Mouse (Mus musculus) spleen, embryonic (tissue): ENCODE data around the gene Lmtk3.

Experiments used
- CTCF ChIA-PET: fragments of 350-600 bp; sonication (Branson Sonifier 250); formaldehyde crosslinking; loops from one replicate; lab custom pipeline; 2022; lab: Charles Lee

Lmtk3 gene

GRCm38 (mm10) chr7:45802551-45802950 lies 19.0 kb downstream of the Lmtk3 start:
- CTCF ChIA-PET = no interaction called here

- CTCF ChIA-PET = no interaction called here
Observed at GRCm38 (mm10) chr7:45805941-45806340, 22.4 kb downstream of the Lmtk3 start.

- CTCF ChIA-PET = interaction anchor here (0.7 kb wide), 1 partner anchor 25 kb away, joined by 10 read pairs; no protein-coding TSS in a partner anchor
Observed at GRCm38 (mm10) chr7:45808471-45808870, 24.9 kb downstream of the Lmtk3 start.

DNA sequence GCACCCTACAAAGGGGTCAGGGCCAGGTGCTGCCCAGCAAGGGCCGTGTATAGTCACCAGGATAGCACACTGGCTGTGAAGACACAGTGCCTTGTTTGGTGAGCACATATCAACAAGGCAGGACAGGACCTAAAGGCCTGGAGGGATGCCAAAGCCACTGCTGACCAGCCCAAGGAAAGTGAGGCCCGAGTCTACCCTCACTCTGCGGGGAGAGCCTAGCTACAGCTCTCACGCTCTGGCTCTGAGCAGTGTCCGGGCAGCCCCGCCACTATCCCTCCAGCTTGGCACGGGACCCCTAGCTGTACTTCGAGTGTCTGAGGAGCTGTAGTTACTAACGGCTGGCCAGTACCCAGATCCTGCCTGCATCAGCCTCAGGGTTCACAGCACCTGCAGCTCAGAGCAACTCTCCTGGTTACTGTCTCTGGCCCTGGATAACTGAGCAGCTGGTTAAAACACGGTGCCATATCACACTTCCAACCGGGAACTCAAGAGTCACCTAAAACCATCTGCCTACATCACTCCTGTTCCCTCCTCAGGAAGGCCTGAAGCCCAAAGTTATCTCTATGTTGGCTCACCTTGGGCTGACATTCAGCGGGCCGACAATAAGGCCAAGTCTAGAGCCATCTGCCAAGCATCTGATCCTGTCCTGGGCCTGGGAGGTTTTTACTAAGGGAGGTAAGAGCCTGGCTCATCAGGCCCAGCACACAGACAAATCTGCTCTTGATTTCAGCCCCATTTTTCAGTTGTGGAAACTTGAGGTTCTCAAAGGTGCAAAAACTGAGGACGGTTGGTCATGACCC lies 25.9 kb downstream of the Lmtk3 start:
- CTCF ChIA-PET = no interaction called here

DNA sequence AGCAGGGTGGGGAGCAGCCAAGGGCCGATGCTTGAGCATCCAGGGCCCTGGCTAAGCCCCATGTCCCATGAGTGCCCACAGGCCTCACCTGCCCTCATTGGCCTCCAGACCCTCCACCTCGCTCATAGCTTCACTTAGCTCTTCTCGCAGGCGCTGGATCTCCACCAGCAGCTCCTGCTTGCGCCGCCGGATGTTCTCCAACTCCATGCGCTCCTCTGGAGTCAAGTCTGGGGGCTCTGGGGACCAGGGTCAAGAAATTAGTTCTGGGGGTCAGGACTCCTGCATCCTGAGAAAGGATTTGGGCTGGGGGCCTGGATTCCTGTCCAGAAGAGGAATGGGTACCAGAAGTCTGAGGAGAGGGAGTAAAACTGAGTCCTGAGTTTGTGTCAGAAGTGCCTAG lies 29.4 kb downstream of the Lmtk3 start:
- CTCF ChIA-PET = no interaction called here

GRCm38 (mm10) chr7:45813787-45814779 lies 30.5 kb downstream of the Lmtk3 start, which contains the start of gene Cyth2:
Gene Cyth2, minus strand, starts transcription at chr7:45814581.
- CTCF ChIA-PET = interaction anchor here (0.6 kb wide), 1 partner anchor 48 kb away, joined by 3 read pairs; no protein-coding TSS in a partner anchor

GRCm38 (mm10) chr7:45814841-45815240 lies 31.3 kb downstream of the Lmtk3 start:
- CTCF ChIA-PET = interaction anchor here (0.6 kb wide), 1 partner anchor 48 kb away, joined by 3 read pairs; no protein-coding TSS in a partner anchor

DNA sequence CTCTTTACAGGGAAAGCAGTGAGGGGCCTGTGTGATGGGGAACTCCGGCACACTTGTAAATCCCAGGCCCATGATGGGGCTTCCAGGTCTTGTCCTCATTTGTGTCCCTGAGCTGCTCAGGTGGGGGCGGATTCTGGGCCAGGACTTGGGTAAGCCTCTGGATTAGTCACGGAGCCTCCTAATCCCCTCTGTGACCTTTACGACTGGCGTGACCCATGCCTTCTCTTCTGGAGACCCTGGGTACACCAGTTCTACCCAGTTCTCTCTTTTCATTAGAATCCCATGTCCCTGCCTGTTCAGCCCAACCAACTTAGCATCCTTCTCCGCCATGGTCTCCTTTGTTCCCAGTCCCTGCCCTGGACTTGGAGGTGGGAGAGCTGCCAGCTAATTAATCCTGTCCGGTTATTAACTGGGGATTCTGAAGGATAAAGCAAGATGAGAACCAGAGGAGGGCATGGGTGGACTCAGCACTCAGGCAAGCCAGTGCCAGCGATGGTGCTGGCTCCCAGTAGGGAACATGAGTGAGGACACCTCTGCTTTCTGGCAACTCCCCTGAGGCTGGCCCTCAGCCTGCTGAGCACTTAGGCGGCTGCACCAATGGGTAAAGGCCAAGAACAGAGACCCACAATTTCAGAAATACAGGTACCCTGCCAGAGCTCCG lies 31.9 kb downstream of the Lmtk3 start:
- CTCF ChIA-PET = no interaction called here

DNA sequence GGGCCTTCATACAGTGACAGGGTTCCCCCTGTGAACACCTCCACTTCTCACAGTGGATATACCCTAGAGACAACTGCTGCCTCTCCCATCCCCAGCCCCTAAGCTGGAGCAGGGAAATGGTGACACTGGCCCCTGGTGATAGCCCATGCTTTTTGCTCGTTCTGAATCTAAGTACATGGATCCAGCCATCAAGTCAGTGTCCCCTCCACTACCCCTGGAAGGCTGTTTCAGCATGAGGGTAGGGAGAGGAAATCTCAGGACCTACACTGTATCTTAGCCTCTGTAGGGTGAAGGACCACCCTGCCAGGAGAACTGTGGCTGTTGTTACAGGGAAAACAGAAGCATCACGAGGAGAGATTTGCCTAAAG lies 32.4 kb downstream of the Lmtk3 start:
- CTCF ChIA-PET = interaction anchor here (0.5 kb wide), 1 partner anchor 37 kb away, joined by 3 read pairs; no protein-coding TSS in a partner anchor

GRCm38 (mm10) chr7:45819843-45820242 lies 36.3 kb downstream of the Lmtk3 start:
- CTCF ChIA-PET = no interaction called here

DNA sequence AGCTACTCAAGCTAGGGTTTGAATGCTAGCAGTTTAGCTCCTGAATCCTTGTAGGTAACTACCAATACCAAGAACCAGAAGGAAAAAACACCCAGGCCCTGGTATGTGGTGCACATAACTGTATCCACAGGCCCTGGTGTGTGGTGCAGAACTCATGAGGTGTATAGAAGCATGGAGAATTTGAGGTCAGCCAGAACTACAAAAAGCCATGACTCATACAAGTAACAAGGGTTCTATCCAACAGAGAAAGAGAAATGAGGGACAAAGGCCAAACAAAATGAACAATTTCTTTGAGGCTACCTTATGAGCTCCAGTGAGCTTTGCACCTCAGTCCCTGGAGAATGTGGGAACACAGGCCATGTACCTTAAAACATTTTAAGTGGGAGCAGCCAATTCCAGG lies 37.4 kb downstream of the Lmtk3 start:
- CTCF ChIA-PET = no interaction called here

GRCm38 (mm10) chr7:45824598-45824997 lies 41.1 kb downstream of the Lmtk3 start, which contains the start of gene Kcnj14:
Gene Kcnj14, minus strand, starts transcription at chr7:45824782.
- CTCF ChIA-PET = no interaction called here

DNA sequence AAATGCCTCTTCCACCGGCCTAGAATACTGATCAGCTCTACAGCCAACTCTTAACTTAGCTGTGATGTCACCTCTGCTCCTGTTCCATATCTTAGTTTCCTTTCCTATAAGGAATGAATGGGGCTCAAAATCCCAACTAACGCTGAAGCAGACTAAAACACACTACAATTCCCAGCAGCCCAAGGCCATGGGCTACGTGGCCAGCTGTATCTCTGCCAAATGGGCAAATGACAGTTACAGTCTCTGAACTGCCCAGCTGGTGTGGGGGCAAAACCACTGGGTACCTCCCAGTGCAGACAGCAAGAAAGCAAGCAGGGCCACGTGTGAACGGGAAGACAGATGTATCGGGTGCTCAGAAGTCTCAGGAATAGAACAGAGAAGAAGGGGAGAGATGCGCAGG lies 43.1 kb downstream of the Lmtk3 start:
- CTCF ChIA-PET = no interaction called here

GRCm38 (mm10) chr7:45830427-45831127 lies 47.0 kb downstream of the Lmtk3 start, which contains the start of gene Grwd1:
Gene Grwd1, minus strand, starts transcription at chr7:45830944.
- CTCF ChIA-PET = no interaction called here

DNA sequence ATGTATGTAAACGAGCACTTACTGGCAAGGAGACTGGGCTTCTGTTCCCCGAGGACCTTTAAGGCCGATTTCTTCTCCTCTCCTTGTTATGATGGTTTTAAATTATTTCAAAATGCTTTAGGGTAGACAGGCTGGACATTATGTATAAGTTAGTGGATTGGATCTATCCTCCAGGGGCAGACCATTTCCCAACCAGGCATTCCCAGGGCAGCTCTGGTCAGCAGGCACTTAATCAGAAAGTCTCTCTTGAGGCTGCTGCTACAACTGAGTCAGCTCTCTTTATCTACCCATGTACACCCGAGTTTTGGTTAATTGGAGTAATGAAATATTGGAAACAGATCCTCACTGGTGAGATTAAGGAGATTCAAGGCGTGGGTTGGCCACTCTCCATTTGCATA lies 47.6 kb downstream of the Lmtk3 start:
- CTCF ChIA-PET = no interaction called here

- CTCF ChIA-PET = no interaction called here
Observed at GRCm38 (mm10) chr7:45832428-45832827, 48.9 kb downstream of the Lmtk3 start.

GRCm38 (mm10) chr7:45833148-45833790 lies 49.7 kb downstream of the Lmtk3 start:
- CTCF ChIA-PET = no interaction called here

DNA sequence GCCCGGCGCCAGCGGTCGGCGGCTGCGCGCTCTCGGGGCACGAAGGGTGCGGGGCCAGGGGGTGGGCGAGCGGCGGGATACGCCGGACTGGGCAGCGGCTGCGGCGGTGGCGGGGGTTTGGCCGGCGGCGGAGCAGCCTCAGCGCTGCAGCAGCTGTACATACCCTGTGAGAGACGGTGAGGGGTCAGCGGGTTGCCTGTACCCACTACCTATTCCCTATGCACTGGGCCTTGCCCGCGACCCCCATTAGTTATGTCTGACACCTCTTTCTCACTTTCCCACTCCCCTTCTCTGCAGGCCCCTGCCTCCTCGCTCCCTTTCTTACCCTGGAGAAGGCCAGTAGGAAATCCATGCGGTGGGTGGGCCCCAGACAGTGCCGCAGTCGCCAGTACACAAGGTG lies 50.4 kb downstream of the Lmtk3 start:
- CTCF ChIA-PET = no interaction called here

DNA sequence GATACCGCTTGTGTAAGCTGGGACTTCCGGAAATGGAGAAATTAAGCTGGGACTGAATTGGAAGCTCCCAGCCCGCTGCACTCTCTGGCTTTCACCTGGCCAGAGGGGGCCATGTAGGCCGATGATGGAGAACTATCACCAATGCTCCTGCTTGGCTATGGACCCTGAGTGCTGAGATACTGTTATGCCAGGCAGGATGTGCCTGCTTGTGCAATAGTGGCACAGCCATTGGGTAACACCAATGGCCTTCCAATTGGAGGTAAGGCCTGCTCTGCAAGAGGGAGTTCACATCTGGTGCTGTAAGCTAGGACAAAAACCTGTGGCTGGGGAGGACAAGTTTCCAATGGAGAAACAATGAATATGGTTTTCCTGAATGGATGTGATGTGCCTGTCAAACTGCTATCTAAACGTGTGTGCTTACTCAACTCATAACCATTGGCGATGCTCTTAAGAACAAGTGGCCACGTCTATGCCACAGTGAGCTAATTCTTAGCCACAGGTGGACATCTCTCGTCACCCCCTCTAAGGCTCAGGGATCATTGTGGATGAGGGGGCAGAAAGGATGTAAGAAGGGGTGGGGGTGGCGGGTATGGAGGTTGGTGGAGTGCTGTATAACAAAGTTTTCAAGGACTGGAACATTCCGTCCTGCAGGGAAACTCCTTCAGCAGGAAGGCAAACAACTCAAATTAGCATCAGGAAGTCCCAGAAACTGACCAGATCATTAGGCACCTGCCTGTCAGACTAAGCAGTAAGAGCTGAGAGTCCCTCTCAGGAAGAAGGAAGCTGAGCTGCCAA lies 59.6 kb downstream of the Lmtk3 start:
- CTCF ChIA-PET = interaction anchor here (0.6 kb wide), 1 partner anchor 10 kb away, joined by 6 read pairs; no protein-coding TSS in a partner anchor
